Mouse (Mus musculus): ENCODE results near the gene Slc15a3.

DNA sequence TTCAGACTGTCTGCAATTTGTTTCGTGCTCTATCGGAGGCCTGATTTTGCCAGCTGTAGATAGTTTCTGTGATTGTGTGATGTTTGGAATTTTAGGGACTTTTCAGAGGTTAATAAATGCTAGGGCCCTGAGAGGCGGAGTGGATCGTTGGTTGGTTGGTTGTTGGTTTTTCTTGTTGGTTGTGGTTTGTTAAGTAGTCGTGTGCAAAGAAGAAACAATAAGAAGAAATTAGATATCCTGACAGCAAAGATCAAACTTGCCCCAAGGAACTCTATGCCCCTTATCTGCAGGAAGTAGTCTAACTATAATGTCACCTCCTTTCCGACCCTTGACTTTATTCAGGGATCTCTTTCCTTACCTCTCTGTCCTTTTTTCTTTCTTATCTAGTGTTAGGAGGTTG, 28.1 kb upstream of the Slc15a3 start:
- TF ChIP-seq POLR2A (IDR thresholded peaks at IDR 0.05; ENCODE audit: low read depth, low read length) (no peak), CTCF (conservative IDR thresholded peaks at IDR 0.05; ENCODE audit: insufficient read depth, insufficient read length, low read depth, low read length) (no peak)

Data from kidney, adult 2 months (tissue).